Mouse (Mus musculus) embryo, embryonic 9.5 days (tissue): ENCODE data around the gene Lhx2.
A peak's percentile ranks its signal among the peaks of the same experiment; 100 is the strongest.

ENCODE experiments used
- DNase-seq: peaks from one replicate; pipeline ENCODE4 v3.0.0-alpha.2; 2017; ENCODE audit errors: extremely low spot score

Gene Lhx2

DNA sequence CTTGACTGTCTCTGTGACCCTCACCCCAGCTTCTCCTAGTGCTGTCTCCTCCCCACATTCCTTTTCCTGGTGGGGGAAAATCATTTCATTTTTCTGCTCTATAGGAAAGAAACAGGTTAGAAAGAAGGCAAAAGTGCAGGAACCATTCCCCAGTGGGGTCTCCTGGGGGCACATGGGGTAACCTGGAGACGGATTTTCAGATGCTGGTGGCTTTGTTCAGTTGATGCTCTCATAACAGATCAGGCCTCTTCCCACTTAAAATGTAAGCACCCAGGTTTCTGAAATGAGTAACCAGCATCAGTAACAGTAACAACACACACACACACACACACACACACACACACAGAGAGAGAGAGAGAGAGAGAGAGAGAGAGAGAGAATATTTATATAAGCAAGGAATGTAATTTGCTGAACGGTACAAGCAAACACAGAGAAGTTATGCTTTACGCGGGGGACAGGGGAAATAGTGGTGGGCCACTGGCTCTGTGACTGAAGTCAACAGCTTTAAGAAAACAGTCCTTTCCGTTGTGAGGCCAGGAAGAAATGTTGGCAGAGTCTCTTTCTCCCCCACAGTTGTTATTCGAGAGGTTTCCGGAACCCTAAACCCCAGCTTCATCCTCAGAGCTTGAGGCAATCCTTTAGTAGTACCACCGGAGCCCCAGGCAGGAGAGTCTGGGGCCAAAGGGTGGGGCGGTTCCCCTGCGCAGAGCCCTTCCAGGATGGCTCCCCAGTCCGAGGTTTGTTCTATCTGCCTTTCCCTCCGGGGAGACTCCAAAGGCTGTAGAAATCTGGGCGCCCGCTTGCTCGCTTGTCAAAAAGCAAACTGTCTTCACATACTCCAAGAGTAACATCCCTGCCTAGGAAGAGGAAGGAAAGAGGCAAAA is 8.0 kb downstream of the Lhx2 start:
- no peak for DNase-seq

DNA sequence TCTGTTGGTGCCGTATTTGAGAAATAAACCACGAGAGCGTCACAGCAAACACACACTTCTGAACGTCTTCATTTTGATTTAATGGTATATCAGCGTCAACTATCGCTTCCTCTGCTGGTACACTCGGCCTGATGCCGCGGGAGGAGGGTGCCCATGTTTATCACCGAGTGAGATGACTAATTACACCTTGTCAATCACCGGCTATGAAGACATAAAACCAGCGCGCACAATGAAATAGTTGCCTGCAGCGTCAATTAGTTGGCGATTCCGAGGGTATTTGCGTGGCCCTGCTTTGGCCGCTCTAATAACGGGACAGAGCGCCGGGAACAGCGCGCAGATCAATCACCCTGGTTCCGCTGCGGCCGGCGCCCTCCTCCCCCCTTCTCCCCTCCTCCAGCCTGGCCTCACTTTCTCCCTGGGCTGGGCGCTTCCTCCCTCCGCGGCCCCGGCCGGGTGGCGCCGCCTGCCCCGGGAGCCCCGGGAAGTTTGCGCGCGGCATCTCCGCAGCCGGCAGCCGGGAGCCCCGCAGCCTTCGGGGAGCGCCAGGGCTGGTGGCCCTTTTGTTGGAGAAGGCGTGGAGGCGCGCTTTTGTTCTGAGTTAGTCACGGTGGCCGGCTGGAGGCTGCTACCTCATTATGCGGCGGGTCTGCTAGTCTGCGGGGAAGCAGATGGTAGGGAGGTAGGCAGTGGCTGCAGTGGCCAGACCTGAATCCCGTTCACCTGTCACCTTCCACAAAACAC is 8.9 kb downstream of the Lhx2 start:
- DNase-seq: peak; percentile 79

DNA sequence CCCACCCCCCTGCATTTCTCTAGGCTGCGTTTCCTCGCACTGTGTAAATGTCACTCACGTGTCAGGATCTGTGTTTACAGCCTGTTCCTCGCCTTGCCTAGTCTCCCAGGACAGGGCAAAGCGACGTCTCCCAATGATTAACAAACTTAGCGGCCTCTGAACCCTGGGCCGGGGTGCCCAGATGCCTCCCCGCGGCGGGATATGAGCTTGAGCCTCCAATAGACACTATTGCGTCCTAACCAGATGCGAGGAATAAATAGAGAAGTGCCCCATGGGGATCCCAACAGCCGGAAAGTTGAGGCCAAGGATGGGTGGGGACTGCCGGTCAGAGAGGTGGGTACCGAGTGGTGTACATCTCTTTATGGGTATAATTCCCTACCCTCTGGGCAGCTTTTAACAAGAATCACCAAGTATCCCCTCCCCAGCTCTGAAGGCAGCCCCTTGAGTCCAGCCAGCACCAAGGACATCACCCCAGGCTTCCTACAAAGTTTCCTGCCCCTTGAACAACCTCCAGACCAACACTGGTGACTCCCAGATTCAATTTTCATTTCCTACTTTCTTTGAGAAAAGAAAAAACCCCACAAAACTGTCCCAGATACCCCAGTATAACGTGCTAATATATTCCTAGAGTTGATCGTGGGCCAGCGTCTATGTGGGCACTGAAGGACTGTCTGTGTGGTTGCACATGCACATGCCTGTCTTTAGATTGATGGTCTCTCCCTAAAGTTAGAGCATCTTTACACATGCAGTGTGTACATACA is 9.8 kb downstream of the Lhx2 start:
- DNase-seq: no peak

DNA sequence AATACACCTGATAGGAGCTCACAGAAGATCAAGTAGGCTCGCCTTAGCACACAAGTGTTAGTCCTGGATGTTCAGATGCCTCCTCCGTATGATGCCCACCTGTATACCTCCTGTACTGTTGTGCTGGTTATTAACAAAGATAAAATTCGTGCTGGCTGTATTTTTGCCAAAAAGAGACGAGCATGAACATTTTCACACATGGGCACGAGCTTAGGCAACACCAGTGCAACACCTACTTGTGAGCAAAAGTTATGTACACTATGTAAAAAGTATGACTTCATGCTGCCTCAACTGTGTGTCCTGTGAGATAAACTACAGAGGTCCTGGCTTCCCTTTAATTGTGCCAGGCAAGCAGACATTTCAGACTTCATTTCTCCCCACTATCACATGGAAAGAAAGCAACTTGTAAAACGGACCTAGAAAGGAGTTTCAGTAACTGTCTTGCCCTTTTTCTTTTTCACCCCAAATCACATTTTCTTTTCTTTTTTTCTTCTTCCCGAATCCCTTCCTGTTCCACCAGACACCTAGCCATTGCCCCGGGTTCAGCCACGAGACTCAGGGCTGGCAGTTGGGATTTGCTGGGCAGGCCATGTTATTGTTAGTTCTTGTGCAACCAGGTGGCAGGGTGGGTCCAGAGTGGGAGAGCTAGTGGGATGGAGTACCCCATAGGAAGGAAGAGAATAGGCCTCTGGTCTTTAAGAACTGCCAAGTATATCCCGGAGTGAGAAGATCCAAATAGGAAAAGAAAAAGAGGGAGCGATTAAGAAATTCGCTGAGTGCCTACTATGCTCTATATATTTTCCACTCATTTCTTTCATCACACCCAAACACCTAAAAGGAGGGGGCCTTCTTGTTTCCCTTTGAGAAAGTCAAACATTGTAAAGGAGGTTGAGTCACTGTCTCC is 10.6 kb downstream of the Lhx2 start:
- no peak for DNase-seq

DNA sequence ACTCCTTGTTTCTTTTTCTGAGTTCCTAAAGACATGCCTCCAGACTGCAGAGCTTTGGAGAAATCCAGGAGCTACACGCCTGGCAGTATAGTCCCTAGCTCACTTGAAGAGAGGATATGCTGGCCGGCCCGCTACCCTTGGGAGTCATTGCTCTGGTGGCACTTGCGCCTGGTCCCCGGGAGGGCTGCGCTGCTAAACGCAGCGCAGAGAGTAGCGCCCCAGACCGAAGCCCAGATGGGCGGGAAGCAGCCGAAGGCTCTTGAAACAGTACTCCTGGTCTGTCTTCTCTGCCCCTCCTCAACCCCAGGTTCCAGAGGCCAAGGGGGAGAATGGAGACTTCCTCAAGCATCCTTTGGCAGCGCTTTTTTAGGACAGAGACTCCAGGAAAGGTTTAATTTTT is 11.3 kb downstream of the Lhx2 start:
- no peak for DNase-seq

DNA sequence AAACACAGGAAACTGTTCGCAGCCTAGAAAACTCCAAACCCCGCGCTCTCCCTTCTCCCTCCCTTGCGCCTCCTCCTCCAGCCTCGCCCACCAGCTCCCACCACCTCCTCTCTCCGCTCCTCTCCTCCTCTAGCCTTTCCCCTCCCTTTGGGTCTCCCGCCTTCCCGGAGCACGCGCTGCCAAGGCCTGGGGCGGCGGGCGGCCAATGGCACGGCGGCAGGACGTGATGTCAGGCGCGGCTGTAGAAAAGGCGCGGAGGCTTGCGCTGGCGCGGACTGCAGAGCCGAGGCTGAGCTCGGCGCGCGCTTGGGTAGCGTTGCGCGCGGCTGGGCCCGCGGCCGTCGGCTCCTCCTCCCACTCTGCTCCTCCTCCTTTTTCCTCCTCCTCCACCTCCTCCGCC is 11.7 kb downstream of the Lhx2 start:
- peak; percentile 91 for DNase-seq

DNA sequence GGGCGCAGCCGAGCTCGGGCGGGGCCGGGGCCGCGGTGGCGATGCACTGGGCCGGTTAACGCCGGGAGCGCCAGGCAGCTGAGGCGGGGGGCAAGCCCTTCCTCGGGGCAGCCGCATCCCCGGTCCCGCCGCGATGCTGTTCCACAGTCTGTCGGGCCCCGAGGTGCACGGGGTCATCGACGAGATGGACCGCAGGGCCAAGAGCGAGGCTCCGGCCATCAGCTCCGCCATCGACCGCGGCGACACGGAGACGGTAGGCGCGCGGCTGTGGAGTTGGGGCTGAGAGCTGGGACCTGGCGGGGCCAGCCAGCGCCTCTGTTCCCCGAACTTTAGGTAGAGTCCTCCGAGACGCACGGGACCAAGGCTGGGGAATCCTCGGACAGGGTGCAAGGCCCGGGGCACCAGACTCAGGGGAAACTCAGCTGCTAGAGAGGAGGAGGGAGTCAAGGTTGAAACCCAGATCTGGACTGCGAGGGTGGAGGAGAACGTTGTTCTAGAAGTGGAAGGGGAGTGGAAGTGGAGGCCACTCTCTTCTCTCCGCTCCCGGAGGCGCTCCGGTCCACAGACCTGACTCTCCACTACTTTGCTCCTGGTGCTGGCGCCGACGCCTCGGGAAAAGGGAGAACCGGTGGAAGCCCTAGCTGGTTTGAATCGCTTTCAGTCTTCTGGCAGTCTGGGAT is 12.7 kb downstream of the Lhx2 start:
- peak; percentile 49 for DNase-seq

DNA sequence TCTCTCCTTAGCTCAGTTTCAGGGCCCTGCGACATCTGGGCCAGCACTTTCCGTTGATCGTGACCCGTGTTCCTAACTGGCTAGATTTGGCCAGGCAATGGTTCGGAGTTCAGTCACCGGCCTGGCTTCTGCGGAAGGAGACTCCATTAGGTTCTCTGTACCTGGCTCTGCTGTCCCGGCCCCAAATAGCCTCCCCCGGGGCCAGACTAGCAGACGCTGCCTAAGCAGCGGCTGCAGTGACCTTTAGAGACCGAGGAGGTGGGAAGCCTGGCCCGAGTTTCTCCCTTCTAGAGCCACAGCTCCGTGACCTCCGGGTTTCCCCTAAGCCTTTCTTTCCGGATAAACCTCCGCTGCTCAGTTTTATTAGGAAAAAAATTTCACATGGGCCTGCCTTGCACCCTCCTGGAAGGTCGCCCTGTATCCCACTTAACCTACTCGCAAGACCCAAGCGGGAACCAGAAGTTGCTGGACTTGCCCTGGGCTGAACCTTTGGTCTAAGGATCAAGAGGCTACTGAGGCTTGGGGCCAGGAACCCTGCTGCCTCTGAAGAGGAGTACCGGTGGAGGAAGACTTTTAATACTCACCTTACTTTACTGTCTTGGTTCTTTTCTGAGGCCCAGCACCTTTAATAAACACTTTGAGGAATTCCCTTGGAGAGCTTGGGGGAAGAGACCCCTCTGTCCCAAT is 13.4 kb downstream of the Lhx2 start:
- peak; percentile 41 for DNase-seq

DNA sequence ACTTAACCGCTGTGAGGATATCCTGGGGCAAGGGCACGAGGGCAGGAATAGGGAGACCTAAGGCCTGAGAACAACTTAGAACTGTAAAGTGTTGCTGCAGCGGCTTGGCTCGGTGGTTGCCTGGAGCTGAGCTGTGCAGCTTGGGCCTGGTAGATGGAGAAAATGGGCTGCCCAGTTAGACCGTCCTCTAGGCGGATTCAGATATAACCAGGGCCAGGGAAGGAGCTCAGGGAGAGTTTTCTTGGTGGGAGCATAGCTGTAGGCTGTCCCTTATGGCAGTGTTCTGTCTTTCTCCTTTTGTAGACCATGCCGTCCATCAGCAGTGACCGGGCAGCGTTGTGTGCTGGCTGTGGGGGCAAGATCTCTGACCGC is 13.9 kb downstream of the Lhx2 start:
- DNase-seq: peak; percentile 24

DNA sequence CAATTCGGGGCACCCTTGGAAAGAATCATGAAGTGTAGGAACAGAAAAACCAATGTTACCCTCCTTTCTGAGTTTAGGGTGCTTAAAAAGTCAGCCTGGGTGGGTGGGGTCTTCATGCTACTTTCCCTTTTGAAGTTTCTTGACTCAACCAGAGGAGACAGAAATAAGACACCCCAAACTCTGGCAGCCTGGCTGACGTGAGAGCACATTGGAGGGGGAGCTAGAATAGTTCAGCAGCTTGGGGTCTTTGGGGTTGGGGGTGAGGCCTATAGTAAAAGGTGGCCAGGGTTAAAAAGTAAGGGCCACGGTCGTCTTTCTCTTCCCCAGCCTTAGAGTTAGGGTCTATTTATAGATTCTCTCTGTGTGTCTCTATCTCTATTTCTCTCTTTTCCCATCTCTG is 14.6 kb downstream of the Lhx2 start:
- no peak for DNase-seq

DNA sequence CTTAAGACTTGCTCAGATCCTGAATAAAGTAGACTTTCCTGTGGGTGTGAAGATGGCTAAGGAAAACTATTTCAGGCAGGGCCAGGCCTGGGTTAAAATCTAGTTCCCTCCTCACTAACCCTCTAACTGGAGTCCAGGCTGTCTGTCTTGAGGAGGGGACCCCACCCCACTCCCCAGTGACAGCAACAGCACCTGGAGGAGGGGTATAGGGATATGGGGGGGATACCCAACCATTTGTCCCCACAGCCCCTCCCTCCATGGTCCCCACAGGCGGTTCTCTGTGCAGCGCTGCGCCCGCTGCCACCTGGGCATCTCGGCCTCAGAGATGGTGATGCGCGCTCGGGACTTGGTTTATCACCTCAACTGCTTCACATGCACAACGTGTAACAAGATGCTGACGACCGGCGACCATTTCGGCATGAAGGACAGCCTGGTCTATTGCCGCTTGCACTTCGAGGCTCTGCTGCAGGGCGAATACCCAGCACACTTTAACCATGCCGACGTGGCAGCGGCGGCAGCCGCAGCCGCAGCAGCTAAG is 15.2 kb downstream of the Lhx2 start:
- peak; percentile 62 for DNase-seq

DNA sequence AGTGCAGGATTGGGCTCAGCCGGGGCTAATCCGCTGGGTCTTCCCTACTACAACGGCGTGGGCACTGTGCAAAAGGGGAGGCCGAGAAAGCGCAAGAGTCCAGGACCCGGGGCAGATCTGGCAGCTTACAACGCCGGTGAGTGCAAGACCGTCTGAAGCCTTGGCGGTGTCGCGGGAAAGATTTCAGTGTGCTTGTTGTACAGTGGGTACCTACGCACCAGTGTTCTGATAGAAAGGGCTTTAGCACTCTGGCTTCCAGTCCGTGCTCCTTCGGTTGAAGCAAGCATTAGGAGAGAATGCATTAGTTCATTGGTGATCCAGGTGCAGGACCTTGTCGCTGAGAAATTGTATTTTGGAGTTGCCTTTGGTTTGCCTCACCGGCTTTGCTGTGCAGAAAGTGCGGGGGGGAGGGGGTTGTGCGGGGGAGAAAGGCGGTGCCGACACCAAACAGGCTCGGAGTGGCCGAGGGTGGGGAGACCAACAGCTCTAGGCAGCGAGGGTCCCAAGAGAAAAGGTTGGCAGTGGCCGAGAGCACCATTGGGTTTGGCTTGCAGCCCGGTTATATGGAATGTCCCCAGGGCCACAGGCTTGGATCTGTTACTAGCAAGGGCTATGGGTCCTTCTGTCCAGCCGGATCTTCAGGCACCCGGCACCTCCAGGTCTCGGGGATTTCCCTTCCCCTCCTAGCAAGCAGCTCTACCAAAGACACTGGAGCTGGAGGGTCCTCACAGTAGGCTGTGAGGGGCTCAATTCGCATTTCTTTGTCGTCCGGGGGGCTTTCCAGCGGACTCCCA is 15.8 kb downstream of the Lhx2 start:
- peak; percentile 64 for DNase-seq

DNA sequence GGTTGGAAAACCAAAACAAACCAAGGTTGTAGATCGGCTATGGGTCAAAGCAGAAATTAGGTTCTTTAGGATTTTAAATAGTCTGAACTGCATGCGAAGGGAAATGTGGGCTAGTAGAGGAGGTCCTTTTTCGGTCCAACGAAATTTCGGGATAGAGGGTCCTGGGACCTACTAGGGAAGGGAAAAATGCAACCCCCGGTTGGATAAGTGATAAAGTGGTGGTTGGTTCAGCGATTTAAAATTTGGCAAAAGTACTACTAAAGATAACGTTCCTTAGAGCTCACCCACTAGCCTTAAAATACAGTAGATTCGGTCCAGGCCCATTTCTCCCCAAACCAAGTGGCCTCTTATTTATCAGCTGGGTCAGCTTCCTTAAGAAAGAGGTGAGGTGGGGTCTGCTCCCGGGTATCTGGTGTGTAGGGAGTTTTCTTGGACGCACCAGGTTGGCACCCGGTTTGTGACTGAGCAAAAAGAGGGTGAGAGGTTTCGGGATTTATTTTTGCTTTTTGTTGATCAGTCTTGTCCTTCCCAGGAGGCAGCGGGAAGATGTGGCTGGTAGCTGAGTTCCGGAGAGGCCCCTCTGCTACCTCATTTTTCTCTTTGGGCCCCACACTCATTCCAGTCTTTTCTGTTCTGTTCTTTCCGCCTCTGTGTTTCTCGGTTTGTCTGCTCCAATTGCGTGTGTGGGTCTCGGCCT is 16.8 kb downstream of the Lhx2 start:
- no peak for DNase-seq

DNA sequence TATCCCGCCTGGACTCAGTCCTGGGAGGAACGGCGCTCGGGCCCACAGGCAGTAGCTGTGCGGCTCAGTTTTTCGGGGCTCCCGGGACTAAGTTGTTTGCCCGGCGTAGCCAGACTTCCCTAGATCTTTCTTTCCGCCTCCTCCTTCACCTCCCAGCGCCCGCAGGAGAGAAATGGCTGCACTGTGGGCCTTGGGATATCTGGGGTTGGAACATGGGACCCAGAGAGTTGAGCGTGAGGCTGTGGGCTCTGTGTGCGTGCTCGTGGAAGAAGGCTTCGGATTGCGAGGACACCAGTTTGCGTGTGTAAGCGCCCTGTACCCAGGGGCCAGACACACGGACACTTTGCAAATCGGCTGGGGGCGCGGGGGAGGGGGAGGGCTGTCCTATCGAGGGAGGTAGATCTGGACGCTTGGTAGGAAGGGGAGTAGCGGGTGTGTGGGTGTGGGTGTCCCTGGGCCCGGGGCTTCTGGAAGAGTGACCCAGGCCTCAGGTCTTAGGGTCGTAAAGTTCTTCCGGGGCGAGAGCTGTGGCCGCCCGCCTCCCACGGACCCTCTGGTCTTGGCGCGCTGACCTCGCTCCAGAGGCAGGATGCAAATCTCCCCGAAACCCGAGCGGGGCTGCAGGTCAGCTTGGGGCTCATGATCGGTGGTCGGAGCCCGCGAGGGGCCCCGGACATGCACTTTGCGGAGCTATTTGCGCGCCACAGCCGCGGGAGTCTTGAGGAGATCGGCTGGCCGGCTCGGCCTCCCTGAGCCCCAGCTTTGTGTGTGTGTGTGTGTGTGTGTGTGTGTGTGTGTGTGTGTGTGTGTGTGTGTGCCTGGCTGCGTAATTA is 17.6 kb downstream of the Lhx2 start:
- peak; percentile 72 for DNase-seq

DNA sequence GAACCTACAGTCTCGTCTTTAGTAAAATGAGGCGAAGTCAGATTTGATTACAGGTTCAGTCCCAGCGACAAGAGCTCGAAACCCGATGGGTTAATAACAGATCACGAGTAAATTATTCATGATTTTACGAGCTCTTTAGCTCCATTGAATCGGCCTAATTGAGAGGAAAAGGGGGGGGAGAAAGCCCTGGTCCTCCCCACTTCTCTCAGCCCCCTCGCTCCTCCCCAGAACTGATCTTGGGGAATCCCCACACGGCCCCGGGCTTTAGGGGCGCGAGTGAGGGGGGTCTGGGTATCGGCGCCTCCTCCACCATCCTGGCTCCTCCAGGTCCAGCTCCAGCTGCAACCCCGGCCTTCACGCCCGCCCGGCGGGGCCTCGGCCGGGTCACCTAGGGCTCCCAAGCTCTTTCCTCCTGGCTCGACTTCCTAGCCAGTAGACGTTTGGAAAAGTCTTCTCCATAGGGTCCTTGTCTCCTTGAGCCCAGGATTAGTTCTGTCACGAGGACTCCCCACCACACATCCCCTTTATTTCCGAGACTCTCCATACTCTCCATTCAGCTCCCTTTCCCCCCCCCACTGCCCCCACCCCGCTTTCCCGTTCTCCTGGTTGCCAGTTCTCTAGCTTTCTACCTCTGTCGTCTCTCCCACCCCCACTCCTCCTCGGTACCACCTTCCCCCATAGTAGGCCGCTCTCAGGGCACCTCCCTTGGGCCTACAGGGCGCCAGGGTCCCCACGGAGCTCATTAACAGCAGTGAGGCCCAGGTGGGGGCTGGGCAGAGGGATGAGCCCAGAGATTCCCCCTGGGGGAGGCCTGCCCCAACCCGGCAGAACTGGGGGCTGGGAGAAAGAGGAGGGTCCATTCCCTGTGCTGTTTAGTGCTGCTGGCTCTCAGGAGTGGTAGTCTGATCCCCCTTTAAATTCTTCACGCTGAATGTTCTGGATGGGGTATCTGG is 18.5 kb downstream of the Lhx2 start:
- DNase-seq: peak; percentile 42

DNA sequence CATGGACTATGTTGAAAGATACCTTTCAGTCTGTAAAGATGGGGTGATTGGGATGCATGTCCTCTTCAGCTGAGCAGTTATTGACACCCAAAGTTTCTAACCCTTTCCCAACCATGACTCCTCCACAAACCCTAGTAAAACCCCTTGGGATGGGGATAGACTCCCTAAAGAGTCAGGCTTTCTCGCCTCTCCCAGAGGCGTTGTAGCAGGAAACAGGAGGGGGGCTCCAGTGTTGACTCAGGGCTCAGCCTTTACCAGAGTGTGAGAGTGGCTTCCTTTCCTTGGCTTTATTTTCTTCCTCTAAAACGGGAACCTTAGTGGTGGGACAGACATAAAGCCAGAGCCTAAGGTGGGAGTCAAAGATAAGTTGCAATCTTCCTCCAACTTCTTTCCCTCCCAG is 19.5 kb downstream of the Lhx2 start:
- DNase-seq: peak; percentile 33
